Mouse (Mus musculus): ENCODE measurements around the gene Shisa2. TPM values are rescaled to one million over a fixed set of nuclear protein-coding genes. Genes with fewer than 3 reads are reported as not detected.
"Not testable (repeated sequence)": the region's sequence is repeated elsewhere in the genome, so short reads cannot be mapped to it uniquely, and the experiment has no call there.

Shisa2 gene
- polyA plus RNA-seq, 1 experiment from 2014 or later: 0.39 TPM

DNA sequence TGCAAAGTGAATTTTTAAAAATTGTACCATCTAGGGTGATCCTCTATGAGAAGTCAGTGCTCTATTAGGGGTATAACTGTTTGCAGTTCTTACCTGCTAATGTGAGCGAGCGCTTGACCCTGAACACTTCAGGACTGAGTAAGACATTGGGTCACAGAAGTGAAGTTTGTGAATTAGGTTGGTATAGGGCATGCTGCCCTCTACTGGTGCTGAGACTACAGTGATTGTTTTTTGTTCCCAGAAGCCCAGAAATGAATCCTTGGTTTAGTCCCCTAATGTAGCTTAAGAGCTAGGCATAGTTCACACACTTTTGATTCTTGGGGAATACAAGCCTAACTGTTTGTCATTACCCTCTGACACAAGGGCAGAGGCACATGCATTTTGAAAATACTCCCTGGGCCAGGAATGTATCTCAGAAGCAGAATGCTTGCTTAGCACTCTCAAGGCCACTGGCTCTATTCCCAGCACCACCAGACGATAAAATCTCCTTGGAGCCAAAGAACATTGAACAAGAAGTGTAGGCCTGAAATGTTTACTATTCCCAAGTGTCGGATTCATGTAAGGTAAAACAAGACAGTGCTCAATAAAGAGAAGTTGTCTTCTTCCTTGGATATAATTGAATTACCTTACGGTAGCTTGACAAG lies 21.0 kb upstream of the Shisa2 start:
- no peaks in the 10 kb centered on the region for H3K36me3 ChIP-seq (ENCODE audit: control insufficient read depth, insufficient read depth)
- 46% methylated on average over 5 of the region's 5 CpGs for WGBS (ENCODE audit: insufficient replicate concordance)
- H3K27ac ChIP-seq (ENCODE audit: low read length): no peak overlapping the region
- ATAC-seq (ENCODE audit: low read depth): no peak
- H3K9me3 ChIP-seq (replicated peaks; ENCODE audit: control insufficient read depth, low read length): no peaks in the 10 kb centered on the region
- H3K4me1 ChIP-seq (ENCODE audit: control insufficient read depth, low read depth, low read length): no peaks in the 10 kb centered on the region
- H3K27me3 ChIP-seq (ENCODE audit: control insufficient read depth, insufficient read depth, low read depth, low read length): peaks cover 4% of the 10 kb centered on the region; the same call in 1 of the 2 replicates
- no peak overlapping the region for H3K4me2 ChIP-seq (ENCODE audit: low read depth, low read length)
- no peak overlapping the region for H3K4me3 ChIP-seq (ENCODE audit: low read depth, low read length)
- H3K9ac ChIP-seq (ENCODE audit: low read depth, low read length): no peak overlapping the region

DNA sequence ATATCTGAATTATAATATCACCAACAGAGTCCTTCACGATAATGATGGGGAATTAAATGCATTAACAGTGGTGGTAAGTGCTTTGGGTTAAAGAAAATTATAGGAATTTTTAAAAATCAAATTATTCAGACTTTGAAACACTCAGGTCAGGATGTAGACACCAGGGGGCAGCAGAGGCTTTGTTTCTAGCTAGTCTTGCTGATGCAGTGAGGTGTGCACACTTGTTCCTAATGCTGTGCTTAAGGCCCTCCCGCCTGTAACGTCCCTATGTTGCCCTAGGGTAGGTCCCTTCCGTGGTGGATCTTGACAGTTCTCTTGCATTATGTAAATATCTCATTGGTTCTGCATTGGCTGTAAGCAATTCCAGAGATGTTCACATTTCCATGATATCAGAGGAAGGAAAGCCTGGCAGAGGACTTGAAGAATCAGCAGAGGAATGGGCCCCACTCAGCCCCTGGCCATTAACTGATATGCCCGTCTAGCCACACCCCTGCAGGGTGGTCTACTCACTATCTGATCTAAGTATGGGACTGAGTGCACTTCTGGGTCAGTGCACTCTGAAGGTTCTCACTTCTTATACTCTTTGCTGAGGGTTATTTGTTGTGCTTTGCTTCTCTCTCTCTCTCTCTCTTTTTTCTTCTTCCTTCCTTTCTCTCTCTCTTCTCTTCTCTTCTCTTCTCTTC lies 19.3 kb upstream of the Shisa2 start:
- WGBS (ENCODE audit: insufficient replicate concordance): 14% methylated on average over 5 of the region's 5 CpGs
- 0 out of 2 replicates have a peak, but pooled peaks have one; percentile 21 for ATAC-seq (ENCODE audit: low read depth)
- H3K27me3 ChIP-seq (ENCODE audit: control insufficient read depth, insufficient read depth, low read depth, low read length): peaks cover 4% of the 10 kb centered on the region; the same call in 1 of the 2 replicates
- H3K27ac ChIP-seq (ENCODE audit: low read length): no peak overlapping the region
- H3K9me3 ChIP-seq (replicated peaks; ENCODE audit: control insufficient read depth, low read length): no peaks in the 10 kb centered on the region
- H3K4me2 ChIP-seq (ENCODE audit: low read depth, low read length): no peak overlapping the region
- no peak overlapping the region for H3K4me3 ChIP-seq (ENCODE audit: low read depth, low read length)
- no peak overlapping the region for H3K9ac ChIP-seq (ENCODE audit: low read depth, low read length)
- H3K4me1 ChIP-seq (ENCODE audit: control insufficient read depth, low read depth, low read length): no peaks in the 10 kb centered on the region
- no peaks in the 10 kb centered on the region for H3K36me3 ChIP-seq (ENCODE audit: control insufficient read depth, insufficient read depth)

DNA sequence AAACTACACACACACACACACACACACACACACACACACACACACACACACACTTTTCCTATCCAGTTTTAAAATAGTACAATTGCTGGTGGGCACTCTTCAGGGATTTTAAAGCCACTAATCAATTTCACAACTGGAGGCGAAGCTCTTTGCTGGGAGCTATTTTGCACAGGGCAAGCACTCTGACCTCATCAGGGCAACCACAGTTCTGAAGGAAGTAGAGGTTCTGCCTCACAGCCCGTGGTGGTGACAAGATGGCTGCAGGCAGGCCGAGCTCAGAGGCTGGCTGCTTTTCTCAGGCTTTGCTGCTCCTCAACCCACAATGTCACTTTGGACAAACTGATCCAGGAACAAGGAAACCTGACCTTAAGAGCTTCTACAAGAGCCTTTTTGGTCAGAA lies 18.1 kb upstream of the Shisa2 start:
- Histone ChIP-seq H3K36me3 (ENCODE audit: control insufficient read depth, insufficient read depth) (no peaks in the 10 kb centered on the region), H3K9me3 (replicated peaks; ENCODE audit: control insufficient read depth, low read length) (no peaks in the 10 kb centered on the region), H3K27ac (ENCODE audit: low read length) (no peak overlapping the region), H3K4me2 (ENCODE audit: low read depth, low read length) (no peak overlapping the region), H3K4me1 (ENCODE audit: control insufficient read depth, low read depth, low read length) (no peaks in the 10 kb centered on the region), H3K9ac (ENCODE audit: low read depth, low read length) (no peak overlapping the region), H3K4me3 (ENCODE audit: low read depth, low read length) (no peak overlapping the region), H3K27me3 (ENCODE audit: control insufficient read depth, insufficient read depth, low read depth, low read length) (peaks cover 4% of the 10 kb centered on the region; the same call in 1 of the 2 replicates)
- WGBS (ENCODE audit: insufficient replicate concordance): 32% methylated on average over 3 of the region's 3 CpGs
- no peak for ATAC-seq (ENCODE audit: low read depth)

DNA sequence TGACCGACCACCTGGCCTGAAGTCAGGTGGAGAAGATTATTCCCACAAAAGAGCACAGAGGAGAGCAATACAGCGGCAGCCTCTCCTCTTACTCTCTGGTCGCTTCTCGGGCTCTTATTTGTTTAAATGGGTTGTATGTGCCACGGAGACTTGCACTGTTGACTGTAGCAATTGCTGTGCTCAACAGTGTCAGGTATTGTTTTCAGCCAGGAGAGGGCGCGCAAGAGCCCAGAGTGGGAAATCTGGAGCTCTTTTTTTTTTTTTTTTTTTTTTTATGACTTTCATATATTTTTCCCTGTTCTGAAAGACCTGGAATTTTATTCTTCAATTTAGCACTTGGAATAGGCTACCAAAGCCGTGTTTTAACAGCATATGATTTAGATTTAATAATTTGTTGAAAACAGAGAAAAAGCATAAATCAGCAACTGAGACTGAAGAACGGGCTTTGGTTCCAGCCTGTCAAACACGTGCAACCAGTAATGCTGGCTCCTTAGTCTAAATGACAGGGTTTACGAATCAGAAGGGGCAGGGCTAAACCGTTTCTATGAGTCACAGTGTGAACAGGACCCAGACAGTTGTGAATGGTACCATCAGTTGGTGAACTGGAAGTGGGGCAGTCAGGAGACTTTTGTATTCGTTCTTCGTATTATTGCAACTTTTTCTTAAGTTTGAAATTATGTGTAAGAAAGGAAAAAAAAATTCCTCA lies 12.0 kb upstream of the Shisa2 start:
- no peak overlapping the region for H3K27ac ChIP-seq (ENCODE audit: low read length)
- no peaks in the 10 kb centered on the region for H3K36me3 ChIP-seq (ENCODE audit: control insufficient read depth, insufficient read depth)
- no peak overlapping the region for H3K4me2 ChIP-seq (ENCODE audit: low read depth, low read length)
- H3K9me3 ChIP-seq (replicated peaks; ENCODE audit: control insufficient read depth, low read length): no peaks in the 10 kb centered on the region
- H3K4me3 ChIP-seq (ENCODE audit: low read depth, low read length): no peak overlapping the region
- no peak for ATAC-seq (ENCODE audit: low read depth)
- H3K27me3 ChIP-seq (ENCODE audit: control insufficient read depth, insufficient read depth, low read depth, low read length): no peaks in the 10 kb centered on the region
- H3K9ac ChIP-seq (ENCODE audit: low read depth, low read length): no peak overlapping the region
- WGBS (ENCODE audit: insufficient replicate concordance): 40% methylated on average over 14 of the region's 14 CpGs
- H3K4me1 ChIP-seq (ENCODE audit: control insufficient read depth, low read depth, low read length): no peaks in the 10 kb centered on the region

DNA sequence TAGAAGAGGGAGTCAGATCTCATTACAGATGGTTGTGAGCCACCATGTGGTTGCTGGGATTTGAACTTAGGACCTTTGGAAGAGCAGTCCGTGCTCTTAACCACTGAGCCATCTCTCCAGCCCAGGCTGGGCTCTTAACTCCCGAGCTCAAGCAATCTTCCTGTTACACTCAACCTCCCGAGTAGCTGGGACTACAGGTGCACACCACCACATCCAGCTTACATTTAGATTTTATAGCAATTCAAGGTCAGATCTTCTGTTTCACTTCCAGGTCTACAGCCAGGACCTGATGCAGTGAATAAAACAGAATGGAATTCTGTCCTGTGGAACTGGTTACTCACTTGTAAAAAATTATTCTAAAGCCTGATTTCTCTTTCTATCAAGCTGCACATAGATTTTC lies 11.0 kb upstream of the Shisa2 start:
- not testable (repeated sequence) for H3K4me3 ChIP-seq (ENCODE audit: low read depth, low read length); H3K27ac ChIP-seq (ENCODE audit: low read length); H3K9ac ChIP-seq (ENCODE audit: low read depth, low read length); H3K4me2 ChIP-seq (ENCODE audit: low read depth, low read length); H3K27me3 ChIP-seq (ENCODE audit: control insufficient read depth, insufficient read depth, low read depth, low read length); H3K36me3 ChIP-seq (ENCODE audit: control insufficient read depth, insufficient read depth); ATAC-seq (ENCODE audit: low read depth); H3K9me3 ChIP-seq (replicated peaks; ENCODE audit: control insufficient read depth, low read length); H3K4me1 ChIP-seq (ENCODE audit: control insufficient read depth, low read depth, low read length)
- 40% methylated on average over 3 of the region's 3 CpGs for WGBS (ENCODE audit: insufficient replicate concordance)

DNA sequence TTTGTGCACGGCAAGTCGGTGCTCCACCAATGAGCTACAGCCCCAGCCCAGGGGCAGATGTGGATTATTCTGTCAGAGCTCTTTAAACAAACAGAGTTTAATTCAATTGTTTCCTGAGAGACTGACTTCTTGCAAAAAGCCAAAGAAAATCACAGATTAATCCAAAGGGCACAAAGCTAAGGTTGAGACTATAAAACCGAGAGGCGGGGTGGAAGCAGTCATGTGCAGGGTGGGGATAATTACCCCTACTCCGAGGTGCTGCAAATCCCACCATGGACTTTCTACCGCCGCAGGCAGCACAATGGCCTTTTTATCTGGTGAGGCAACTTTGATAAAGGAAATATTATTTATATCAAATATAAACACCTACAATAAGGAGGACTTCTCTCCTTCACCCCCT lies 8.3 kb upstream of the Shisa2 start:
- Histone ChIP-seq H3K27me3 (ENCODE audit: control insufficient read depth, insufficient read depth, low read depth, low read length) (no peaks in the 10 kb centered on the region), H3K4me3 (ENCODE audit: low read depth, low read length) (no peak overlapping the region), H3K9me3 (replicated peaks; ENCODE audit: control insufficient read depth, low read length) (no peaks in the 10 kb centered on the region), H3K4me2 (ENCODE audit: low read depth, low read length) (no peak overlapping the region), H3K36me3 (ENCODE audit: control insufficient read depth, insufficient read depth) (no peaks in the 10 kb centered on the region), H3K4me1 (ENCODE audit: control insufficient read depth, low read depth, low read length) (no peaks in the 10 kb centered on the region), H3K27ac (ENCODE audit: low read length) (no peak overlapping the region), H3K9ac (ENCODE audit: low read depth, low read length) (no peak overlapping the region)
- 72% methylated on average over 7 of the region's 7 CpGs for WGBS (ENCODE audit: insufficient replicate concordance)
- no peak for ATAC-seq (ENCODE audit: low read depth)

DNA sequence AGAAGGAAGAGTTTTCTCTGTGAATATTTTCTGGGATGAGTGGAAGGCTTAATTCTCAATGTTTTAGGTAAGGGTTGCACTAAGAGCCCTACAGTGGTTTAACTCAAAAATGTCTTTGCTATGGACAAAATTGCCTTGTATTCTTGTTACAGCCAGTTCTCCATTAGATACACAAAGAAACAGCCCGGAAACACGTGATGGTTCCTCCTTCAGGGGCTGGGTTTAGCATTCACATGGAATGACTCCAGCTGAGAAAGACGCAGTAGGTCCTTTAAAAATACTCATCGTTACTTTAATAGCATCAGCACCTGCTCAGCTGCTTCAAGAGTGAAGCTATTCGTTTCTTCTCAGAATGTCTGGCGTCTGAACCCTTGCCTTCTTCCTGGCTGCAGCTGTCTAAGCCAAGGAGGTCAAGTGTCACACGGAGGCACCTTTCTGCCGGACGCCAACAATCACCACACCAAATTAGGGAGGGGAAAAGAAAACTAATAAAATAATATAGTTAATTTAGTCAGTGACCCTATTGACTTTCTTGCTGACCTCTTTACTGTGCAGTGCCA lies 702 bp upstream of the Shisa2 start:
- no peak overlapping the region for H3K4me3 ChIP-seq (ENCODE audit: low read depth, low read length)
- no peak overlapping the region for H3K4me2 ChIP-seq (ENCODE audit: low read depth, low read length)
- WGBS (ENCODE audit: insufficient replicate concordance): 50% methylated on average over 9 of the region's 9 CpGs
- H3K27me3 ChIP-seq (ENCODE audit: control insufficient read depth, insufficient read depth, low read depth, low read length): peaks cover 32% of the 10 kb centered on the region
- no peak overlapping the region for H3K9ac ChIP-seq (ENCODE audit: low read depth, low read length)
- no peaks in the 10 kb centered on the region for H3K36me3 ChIP-seq (ENCODE audit: control insufficient read depth, insufficient read depth)
- ATAC-seq (ENCODE audit: low read depth): no peak
- H3K9me3 ChIP-seq (replicated peaks; ENCODE audit: control insufficient read depth, low read length): no peaks in the 10 kb centered on the region
- H3K4me1 ChIP-seq (ENCODE audit: control insufficient read depth, low read depth, low read length): peaks cover 2% of the 10 kb centered on the region
- H3K27ac ChIP-seq (ENCODE audit: low read length): no peak overlapping the region

DNA sequence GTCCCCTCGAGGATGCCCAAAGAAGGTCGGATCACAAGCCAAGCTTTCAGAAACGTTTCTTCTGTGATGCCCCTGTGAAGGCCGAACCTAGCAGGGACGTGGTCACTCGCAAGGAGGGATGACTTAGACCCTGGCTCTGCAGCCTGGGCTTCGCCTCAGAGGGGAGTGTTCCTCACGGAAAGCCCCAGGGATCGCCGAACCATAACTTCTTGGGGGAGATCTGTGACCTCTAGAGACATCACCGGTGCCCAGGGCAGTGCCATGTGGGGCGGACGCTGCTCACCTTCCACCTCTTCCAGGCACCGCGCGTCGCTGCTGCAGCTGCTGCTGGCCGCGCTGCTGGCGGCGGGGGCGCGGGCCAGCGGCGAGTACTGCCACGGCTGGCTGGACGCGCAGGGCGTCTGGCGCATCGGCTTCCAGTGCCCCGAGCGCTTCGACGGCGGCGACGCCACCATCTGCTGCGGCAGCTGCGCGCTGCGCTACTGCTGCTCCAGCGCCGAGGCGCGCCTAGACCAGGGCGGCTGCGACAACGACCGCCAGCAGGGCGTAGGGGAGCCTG lies 777 bp downstream of the Shisa2 start:
- peaks cover 32% of the 10 kb centered on the region for H3K27me3 ChIP-seq (ENCODE audit: control insufficient read depth, insufficient read depth, low read depth, low read length)
- H3K4me2 ChIP-seq (ENCODE audit: low read depth, low read length): peak overlapping the region; percentile 65
- no peak for ATAC-seq (ENCODE audit: low read depth)
- H3K9ac ChIP-seq (ENCODE audit: low read depth, low read length): 0 out of 2 replicates have a peak overlapping the region, but pooled peaks have one; percentile 16
- H3K4me3 ChIP-seq (ENCODE audit: low read depth, low read length): peak overlapping the region; percentile 57
- H3K9me3 ChIP-seq (replicated peaks; ENCODE audit: control insufficient read depth, low read length): no peaks in the 10 kb centered on the region
- no peaks in the 10 kb centered on the region for H3K36me3 ChIP-seq (ENCODE audit: control insufficient read depth, insufficient read depth)
- WGBS (ENCODE audit: insufficient replicate concordance): under 1% methylated on average over 51 of the region's 51 CpGs
- no peak overlapping the region for H3K27ac ChIP-seq (ENCODE audit: low read length)
- peaks cover 2% of the 10 kb centered on the region for H3K4me1 ChIP-seq (ENCODE audit: control insufficient read depth, low read depth, low read length)

All from liver, embryonic 16.5 days (tissue).